Mouse (Mus musculus): ENCODE measurements at regions not wholly inside any gene's neighbourhood (a gene's known extent, or its start where the extent isn't known, plus 50 kb on each side); places are given as distances from the start of the nearest gene placed in this dataset.
A peak's percentile ranks its signal among the peaks of the same experiment; 100 is the strongest.

DNA sequence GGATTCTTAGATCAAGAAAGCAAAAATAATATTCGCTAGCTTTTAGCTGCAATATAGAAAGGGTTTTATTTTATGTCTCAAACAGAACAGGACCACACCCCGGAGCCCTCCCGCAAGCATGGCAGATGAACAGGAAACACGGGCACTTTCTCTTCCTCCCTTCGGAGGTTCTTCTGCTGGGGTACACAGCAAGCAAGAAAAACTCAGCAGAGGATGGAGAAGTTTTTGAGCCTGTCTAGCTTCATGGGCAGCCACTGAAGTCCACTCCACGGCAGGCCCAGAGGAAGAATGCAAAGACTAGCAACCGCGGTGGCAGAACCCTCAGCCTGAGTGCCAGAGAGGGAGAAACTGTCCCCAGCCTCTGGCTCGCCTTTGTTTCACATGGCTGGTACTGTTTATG, 174.7 kb upstream of the Ap5m1 start:
- Histone ChIP-seq H3K4me1 (no peaks in the 10 kb centered on the region), H3K27me3 (no peaks in the 10 kb centered on the region), H3K36me3 (no peaks in the 10 kb centered on the region), H3K4me2 (replicated peaks) (no peak overlapping the region), H3K27ac (no peak overlapping the region), H3K9ac (no peak overlapping the region), H3K9me3 (no peaks in the 10 kb centered on the region), H3K4me3 (no peak overlapping the region)
- 75% methylated on average over 9 of the region's 9 CpGs for WGBS
- no peak for ATAC-seq (ENCODE audit: insufficient number of reproducible peaks, insufficient read depth, low FRiP score, low TSS enrichment)

DNA sequence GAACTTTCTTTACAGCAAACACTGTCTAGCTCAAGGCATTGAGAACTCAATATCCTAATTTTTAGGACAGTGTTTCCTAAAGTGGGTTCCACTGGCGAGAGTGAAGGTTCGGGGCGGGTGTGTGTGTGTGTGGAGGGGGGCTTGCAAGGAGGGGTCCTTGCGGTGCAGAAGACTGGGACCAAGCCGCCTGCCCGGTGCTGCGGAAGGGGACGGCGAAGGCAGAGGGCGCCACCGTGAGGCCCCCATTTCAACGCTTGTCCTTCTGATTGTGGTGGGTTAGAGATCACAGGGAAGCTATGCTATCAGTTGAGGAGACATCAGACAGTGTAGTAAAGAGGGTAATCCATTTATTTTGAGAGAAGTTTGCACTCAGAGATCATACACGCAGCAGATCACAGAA, 176.9 kb upstream of the Ap5m1 start:
- H3K4me1 ChIP-seq = no peaks in the 10 kb centered on the region
- H3K9ac ChIP-seq = no peak overlapping the region
- H3K27me3 ChIP-seq = no peaks in the 10 kb centered on the region
- no peaks in the 10 kb centered on the region for H3K9me3 ChIP-seq
- WGBS = 3% methylated on average over 13 of the region's 13 CpGs
- no peak for ATAC-seq (ENCODE audit: insufficient number of reproducible peaks, insufficient read depth, low FRiP score, low TSS enrichment)
- H3K36me3 ChIP-seq = no peaks in the 10 kb centered on the region
- H3K4me2 ChIP-seq (replicated peaks) = peak overlapping the region; percentile 25; the same call in 1 of the 2 replicates
- H3K4me3 ChIP-seq = no peak overlapping the region
- H3K27ac ChIP-seq = no peak overlapping the region

DNA sequence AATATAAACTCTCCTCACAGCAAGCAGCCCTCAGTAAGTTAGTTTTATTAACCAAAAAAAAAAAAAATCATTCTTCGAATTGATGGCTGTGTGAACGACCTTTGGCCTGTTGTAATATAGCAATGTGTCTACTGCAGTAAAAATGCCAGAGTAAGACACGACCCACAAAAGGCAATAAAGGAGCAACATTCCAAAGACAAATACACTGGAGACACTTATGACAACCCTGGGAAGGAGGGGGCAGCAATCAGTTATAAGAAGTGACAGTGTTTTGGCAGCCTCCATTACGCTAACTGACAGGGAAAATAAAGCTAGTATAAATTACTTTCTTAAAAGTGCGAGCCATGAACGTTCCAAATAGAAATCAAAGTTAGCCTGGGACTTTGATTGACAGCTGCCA, 185.9 kb upstream of the Ap5m1 start:
- 49% methylated on average over 6 of the region's 6 CpGs for WGBS
- ATAC-seq (ENCODE audit: insufficient number of reproducible peaks, insufficient read depth, low FRiP score, low TSS enrichment) = no peak
- H3K4me2 ChIP-seq (replicated peaks) = no peak overlapping the region
- H3K27me3 ChIP-seq = peaks cover 6% of the 10 kb centered on the region; the same call in 1 of the 2 replicates
- H3K9ac ChIP-seq = no peak overlapping the region
- H3K4me1 ChIP-seq = no peaks in the 10 kb centered on the region
- no peak overlapping the region for H3K27ac ChIP-seq
- H3K36me3 ChIP-seq = no peaks in the 10 kb centered on the region
- H3K4me3 ChIP-seq = no peak overlapping the region
- H3K9me3 ChIP-seq = no peaks in the 10 kb centered on the region

DNA sequence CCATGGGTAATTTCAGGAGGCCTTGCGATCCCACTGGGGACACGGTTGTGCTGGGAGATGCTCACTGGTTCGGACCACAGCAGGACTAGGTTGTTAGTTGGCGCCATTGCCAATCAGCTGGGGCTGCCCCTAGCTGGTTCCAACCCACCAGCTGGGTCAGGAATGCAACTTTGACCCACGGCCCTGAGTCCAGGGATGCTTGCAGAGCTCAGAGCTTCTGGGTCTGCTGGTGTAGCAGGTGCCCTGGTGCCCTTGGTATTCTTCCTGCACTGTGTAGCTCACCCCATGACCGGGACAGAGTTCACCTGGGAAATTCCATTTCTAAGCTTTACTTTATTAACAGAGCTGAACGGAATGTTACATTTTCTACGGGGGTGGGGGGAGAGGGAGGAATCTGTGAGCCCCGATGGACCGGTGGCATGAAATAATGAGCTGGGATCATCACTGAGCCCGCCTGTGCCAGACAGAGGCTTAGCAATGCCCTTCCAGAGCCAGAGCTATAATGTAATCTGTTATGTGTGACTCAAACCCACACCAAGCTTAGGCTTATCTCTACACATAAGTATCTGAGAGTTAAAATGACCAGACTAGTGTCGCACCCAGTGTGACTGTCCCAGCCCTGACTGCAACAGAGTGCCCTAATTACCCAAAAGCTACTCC, 187.8 kb upstream of the Ap5m1 start:
- H3K4me2 ChIP-seq (replicated peaks) = no peak overlapping the region
- ATAC-seq (ENCODE audit: insufficient number of reproducible peaks, insufficient read depth, low FRiP score, low TSS enrichment) = no peak
- no peaks in the 10 kb centered on the region for H3K36me3 ChIP-seq
- no peaks in the 10 kb centered on the region for H3K9me3 ChIP-seq
- H3K9ac ChIP-seq = no peak overlapping the region
- 79% methylated on average over 12 of the region's 12 CpGs for WGBS
- no peak overlapping the region for H3K4me3 ChIP-seq
- H3K4me1 ChIP-seq = no peaks in the 10 kb centered on the region
- H3K27me3 ChIP-seq = peaks cover 6% of the 10 kb centered on the region; the same call in 1 of the 2 replicates
- H3K27ac ChIP-seq = no peak overlapping the region

DNA sequence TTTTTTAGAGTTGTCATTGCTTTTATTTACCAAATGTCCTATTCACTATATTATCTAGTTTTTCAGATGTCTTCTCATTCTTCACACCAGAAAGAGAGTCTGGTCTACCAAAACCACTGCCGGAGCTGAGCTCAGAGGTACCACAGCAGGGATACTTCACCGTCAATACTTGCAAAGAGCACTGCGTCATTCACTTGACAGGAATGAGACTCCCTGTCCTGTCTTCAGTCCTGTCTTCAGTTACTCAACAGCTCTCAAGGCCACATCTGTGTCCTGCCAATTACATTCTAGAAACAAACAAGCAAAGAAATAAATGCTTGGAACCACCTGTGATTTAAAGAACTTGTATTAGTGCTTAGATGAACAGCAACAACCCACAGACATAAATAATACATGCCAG, 194.6 kb upstream of the Ap5m1 start:
- WGBS = 89% methylated on average over 3 of the region's 3 CpGs

DNA sequence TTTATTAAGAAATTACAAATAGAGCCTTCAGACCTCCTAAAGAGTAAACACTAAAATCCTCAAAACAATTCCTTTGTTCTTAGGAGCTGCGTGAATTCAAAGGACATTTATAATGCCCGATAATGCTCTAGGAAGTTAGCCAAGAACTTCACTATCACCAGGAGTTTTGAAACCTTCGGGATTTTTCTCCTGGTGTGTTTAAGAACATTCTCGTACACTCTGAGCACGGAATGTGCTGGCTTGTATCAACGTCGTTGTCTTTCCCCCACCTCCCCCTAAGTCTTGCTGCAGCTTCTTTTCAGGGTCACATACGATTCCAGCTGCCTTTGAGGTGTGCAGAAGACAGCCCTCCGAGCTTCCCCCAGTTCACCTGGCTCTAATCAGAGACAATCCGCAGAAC, 195.9 kb upstream of the Ap5m1 start:
- H3K4me3 ChIP-seq = no peak overlapping the region
- H3K27me3 ChIP-seq = no peaks in the 10 kb centered on the region
- no peak overlapping the region for H3K4me2 ChIP-seq (replicated peaks)
- WGBS = 44% methylated on average over 10 of the region's 10 CpGs
- no peak overlapping the region for H3K9ac ChIP-seq
- no peaks in the 10 kb centered on the region for H3K4me1 ChIP-seq
- ATAC-seq (ENCODE audit: insufficient number of reproducible peaks, insufficient read depth, low FRiP score, low TSS enrichment) = no peak
- H3K36me3 ChIP-seq = no peaks in the 10 kb centered on the region
- H3K9me3 ChIP-seq = no peaks in the 10 kb centered on the region
- H3K27ac ChIP-seq = no peak overlapping the region

More for the DNA sequence above, 194.6 kb upstream of the Ap5m1 start:
- Histone ChIP-seq H3K4me3 (no peak overlapping the region), H3K27ac (no peak overlapping the region), H3K9me3 (no peaks in the 10 kb centered on the region), H3K27me3 (no peaks in the 10 kb centered on the region), H3K36me3 (no peaks in the 10 kb centered on the region), H3K4me2 (replicated peaks) (no peak overlapping the region), H3K4me1 (no peaks in the 10 kb centered on the region), H3K9ac (no peak overlapping the region)
- ATAC-seq (ENCODE audit: insufficient number of reproducible peaks, insufficient read depth, low FRiP score, low TSS enrichment) = no peak

DNA sequence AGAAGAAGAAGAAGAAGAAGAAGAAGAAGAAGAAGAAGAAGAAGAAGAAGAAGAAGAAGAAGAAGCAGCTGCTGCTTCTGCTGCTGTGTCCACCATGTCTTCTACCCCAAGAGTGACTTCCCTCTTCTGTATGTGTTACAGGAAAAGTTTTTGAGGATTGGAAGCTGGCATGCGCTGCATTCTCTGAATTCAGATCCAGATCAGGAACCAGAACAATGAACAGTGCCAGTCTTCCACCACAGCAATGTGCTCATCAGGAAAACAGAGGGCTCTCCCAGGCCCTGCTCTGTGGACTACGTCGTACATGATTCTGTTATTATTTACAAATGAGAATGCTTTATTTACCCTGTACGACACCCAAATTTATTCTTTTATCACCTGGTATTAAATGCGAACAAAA, 181.8 kb upstream of the Otx2 start:
- no peak overlapping the region for H3K4me3 ChIP-seq
- H3K9ac ChIP-seq = no peak overlapping the region
- 91% methylated on average over 5 of the region's 5 CpGs for WGBS
- 0 out of 2 replicates have a peak, but pooled peaks cover 3% of the 10 kb centered on the region for H3K4me1 ChIP-seq
- H3K27me3 ChIP-seq = no peaks in the 10 kb centered on the region
- H3K27ac ChIP-seq = no peak overlapping the region
- H3K4me2 ChIP-seq (replicated peaks) = no peak overlapping the region
- H3K36me3 ChIP-seq = no peaks in the 10 kb centered on the region
- ATAC-seq (ENCODE audit: insufficient number of reproducible peaks, insufficient read depth, low FRiP score, low TSS enrichment) = no peak
- H3K9me3 ChIP-seq = no peaks in the 10 kb centered on the region

DNA sequence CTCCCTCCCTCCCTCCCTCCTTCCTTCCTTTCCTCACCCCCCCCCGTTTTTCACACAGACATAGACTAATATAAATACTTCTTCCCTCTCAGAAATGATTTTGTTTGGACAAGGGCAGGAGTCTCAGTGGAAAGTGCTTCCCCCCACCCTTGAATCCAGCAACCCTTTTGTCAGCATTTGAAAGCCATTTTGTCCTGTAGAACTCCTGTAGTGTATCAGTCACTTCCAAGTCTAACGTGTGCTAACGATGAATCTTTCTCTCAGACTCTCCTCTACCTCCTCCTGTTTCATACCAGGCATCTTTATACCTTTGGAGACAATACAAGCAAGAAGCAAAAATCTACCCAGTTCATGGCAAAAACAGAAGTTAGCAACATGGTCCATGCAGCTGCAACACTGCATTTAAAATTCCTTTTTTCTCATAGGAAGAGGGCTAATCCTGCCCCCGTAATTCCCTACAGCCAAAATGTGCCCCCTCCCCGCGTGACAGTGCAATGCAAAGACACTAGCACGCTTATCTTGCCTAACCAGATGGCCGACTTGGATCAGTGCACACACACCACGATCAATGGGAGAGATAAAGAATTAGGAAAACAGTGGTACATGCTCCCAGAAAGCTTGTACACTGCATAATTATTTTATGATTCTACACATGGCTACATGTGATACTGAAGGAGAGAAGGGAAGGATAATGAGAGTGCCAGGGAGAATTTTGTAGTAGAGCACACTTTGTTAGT, 180.7 kb upstream of the Otx2 start:
- Histone ChIP-seq H3K27me3 (no peaks in the 10 kb centered on the region), H3K4me1 (0 out of 2 replicates have a peak, but pooled peaks cover 3% of the 10 kb centered on the region), H3K9ac (no peak overlapping the region), H3K27ac (no peak overlapping the region), H3K36me3 (no peaks in the 10 kb centered on the region), H3K4me2 (replicated peaks) (no peak overlapping the region), H3K4me3 (no peak overlapping the region), H3K9me3 (no peaks in the 10 kb centered on the region)
- WGBS = 58% methylated on average over 9 of the region's 9 CpGs
- ATAC-seq (ENCODE audit: insufficient number of reproducible peaks, insufficient read depth, low FRiP score, low TSS enrichment) = no peak

DNA sequence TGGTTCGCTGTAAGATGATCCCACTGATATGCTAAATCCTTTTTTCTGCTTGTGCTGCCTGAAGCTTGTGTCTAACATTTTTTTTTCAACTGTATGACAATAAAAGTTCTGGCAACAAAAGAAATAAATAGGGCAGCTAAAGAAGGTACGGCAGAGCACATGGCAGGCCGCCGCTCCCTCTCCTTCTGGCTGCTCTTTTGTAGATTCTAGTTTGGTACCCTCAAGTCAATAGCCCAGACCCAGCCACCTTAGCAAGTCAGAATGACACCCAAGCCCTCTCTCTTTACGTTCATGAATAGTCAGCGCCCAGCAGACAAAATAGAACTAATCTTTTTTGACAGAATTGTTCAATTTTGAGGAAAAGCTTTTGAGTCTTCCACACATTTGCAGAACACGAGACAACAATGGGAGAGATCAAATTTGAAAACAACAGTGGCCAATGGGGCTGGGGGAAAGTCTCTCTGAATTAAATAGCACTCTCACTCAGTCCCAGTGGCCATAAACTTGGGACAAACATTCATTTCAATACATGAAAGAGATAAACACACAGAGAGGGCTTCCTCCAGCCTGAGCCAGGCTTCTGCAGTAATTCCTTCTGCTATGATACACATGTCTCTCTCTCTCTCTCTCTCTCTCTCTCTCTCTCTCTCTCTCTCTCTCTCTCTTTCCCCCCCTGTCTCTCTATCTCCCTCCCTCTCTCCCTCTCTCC, 180.0 kb upstream of the Otx2 start:
- Histone ChIP-seq H3K27me3 (no peaks in the 10 kb centered on the region), H3K4me2 (replicated peaks) (peak overlapping the region; percentile 44; the same call in 1 of the 2 replicates), H3K36me3 (no peaks in the 10 kb centered on the region), H3K9ac (no peak overlapping the region), H3K27ac (no peak overlapping the region), H3K9me3 (no peaks in the 10 kb centered on the region), H3K4me3 (no peak overlapping the region), H3K4me1 (0 out of 2 replicates have a peak, but pooled peaks cover 3% of the 10 kb centered on the region)
- WGBS = 31% methylated on average over 7 of the region's 7 CpGs
- ATAC-seq (ENCODE audit: insufficient number of reproducible peaks, insufficient read depth, low FRiP score, low TSS enrichment) = no peak

DNA sequence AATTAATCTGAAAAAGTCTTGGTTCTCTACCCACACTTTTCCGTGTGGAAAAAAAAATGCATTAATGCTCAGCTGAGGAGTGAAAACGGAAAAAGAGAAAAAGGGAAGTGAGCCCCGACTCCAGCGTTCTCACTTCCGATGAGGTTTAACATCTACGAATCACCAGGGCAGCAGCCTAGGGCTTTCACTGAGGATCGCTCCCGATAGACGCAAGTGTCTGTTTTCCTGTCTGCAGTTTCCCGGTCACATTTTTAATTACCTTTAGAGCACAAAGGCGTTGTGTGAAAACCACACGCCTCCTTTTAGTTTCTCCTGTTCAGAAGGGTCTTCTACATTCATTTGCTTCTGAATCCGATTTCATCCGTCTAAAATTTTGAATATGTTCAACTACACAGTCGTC, 179.2 kb upstream of the Otx2 start:
- H3K9me3 ChIP-seq = no peaks in the 10 kb centered on the region
- WGBS = 3% methylated on average over 15 of the region's 15 CpGs
- no peak for ATAC-seq (ENCODE audit: insufficient number of reproducible peaks, insufficient read depth, low FRiP score, low TSS enrichment)
- no peak overlapping the region for H3K9ac ChIP-seq
- peak overlapping the region; percentile 44 for H3K4me2 ChIP-seq (replicated peaks)
- H3K27ac ChIP-seq = no peak overlapping the region
- H3K4me1 ChIP-seq = 0 out of 2 replicates have a peak, but pooled peaks cover 3% of the 10 kb centered on the region
- no peaks in the 10 kb centered on the region for H3K27me3 ChIP-seq
- peak overlapping the region; percentile 27 for H3K4me3 ChIP-seq
- no peaks in the 10 kb centered on the region for H3K36me3 ChIP-seq

DNA sequence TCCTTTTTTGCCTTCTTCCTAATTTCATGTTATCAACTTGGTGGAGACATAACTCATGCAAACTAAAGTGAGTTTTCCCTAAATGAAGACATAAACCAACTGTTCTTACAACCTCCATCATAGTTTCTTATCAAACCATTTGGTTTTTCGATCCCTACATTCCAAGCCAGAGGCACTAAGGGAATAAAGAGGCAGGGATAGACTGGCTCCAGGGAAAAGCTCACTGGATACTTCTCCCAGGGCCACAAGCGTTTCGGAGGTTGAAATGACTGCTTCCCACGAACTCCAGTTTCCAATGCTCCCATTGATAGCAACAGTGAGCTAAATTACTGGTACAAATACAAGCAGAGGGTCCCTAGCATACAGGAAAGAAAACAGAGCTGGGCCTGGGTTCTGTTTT, 178.4 kb upstream of the Otx2 start:
- H3K4me3 ChIP-seq = no peak overlapping the region
- 0 out of 2 replicates have a peak, but pooled peaks cover 3% of the 10 kb centered on the region for H3K4me1 ChIP-seq
- ATAC-seq (ENCODE audit: insufficient number of reproducible peaks, insufficient read depth, low FRiP score, low TSS enrichment) = no peak
- H3K27ac ChIP-seq = no peak overlapping the region
- H3K27me3 ChIP-seq = no peaks in the 10 kb centered on the region
- no peak overlapping the region for H3K4me2 ChIP-seq (replicated peaks)
- no peaks in the 10 kb centered on the region for H3K9me3 ChIP-seq
- H3K36me3 ChIP-seq = no peaks in the 10 kb centered on the region
- no peak overlapping the region for H3K9ac ChIP-seq
- WGBS = 48% methylated on average over 4 of the region's 4 CpGs

DNA sequence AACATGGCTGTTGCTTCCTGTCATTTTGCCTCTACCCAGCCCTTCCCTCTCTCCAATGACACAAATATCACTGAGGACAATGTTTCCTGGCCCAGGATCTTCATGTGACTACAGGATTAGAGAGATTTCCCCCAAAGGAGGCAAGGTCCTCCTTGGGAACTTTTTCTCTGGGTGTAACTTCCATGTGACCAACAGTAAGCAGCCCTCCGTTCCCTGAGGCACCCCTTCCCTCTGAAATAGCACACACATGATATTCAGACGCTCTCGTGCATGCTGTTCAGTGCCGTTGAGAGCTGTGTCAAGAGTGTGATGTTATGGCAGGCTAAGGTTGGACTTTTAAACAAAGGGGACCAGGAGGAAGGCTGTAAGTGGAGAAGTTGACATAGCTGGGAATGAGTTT, 169.2 kb upstream of the Otx2 start:
- Histone ChIP-seq H3K9ac (no peak overlapping the region), H3K27me3 (no peaks in the 10 kb centered on the region), H3K4me2 (replicated peaks) (no peak overlapping the region), H3K4me3 (no peak overlapping the region), H3K27ac (no peak overlapping the region), H3K9me3 (no peaks in the 10 kb centered on the region), H3K4me1 (peaks cover 7% of the 10 kb centered on the region; the same call in 1 of the 2 replicates), H3K36me3 (no peaks in the 10 kb centered on the region)
- 75% methylated on average over 4 of the region's 4 CpGs for WGBS
- no peak for ATAC-seq (ENCODE audit: insufficient number of reproducible peaks, insufficient read depth, low FRiP score, low TSS enrichment)
